Mouse (Mus musculus) R1 (cell line): ENCODE measurements at regions not wholly inside any gene's neighbourhood (a gene's known extent, or its start where the extent isn't known, plus 50 kb on each side); places are given as distances from the start of the nearest gene placed in this dataset.

ENCODE experiments used
- DNase-seq: peaks from one replicate; pipeline ENCODE4 v3.0.0-alpha.2; 2018; ENCODE audit warnings: low read depth, low spot score

DNA sequence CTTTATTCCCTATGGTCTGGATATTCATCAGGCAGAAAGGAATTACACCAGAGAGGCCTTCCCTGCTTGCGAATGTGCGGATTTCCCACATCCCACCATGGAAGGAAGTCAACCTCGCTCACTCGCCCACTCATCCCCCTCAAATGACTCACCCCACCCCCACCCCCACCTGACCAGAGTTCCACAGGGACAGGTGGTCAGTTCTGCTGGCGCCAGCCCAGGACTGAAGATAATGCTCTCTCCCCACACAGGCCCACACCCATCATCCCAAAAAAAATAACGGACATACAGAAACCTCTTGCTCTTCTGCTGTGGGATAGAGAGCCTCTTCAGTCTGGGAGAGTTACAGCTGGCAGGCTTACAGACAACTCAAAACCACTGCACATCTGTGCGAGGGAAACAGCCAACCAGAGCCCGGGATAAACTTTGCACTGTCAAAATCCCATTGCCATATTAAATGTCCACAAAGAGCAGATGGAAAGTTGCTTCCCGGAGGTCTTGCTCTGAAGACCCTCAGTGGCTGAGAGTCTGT, 128.0 kb downstream of the Lrrc30 start:
- no peak for DNase-seq

DNA sequence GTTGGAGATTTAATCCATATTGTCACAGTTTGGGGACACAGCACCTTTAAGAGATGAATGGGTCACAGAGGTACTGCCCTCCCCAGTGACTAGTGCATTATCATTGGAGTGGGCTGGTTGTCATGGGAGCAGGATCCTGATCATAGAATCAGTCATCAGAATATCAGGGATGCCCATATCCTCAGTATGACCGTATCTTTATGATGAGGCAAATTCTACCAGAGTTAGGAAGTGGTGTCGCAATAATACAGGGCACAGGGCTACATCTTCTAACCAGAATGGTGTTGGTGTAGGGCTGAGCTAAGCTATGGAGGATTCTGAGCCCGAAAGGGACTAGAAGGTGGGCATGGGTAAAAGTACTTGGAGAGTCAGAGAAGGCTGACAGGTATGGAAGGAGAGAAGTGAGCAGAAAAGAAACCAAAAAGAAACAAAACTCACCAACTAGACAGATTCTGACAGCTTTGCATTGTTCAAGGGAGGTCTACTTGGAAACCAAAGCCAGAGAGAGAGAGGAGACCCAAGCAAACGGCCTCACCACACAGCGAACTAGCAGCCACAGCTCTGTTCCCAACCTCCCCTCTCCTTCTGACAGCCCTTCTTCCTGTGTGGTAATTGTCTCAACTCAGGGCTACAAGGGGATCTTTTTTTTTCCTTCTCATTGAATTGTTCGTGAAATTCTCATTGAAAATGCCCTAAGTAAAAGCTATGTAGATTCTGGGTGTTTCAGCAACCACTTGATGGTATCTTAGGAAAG, 129.2 kb downstream of the Lrrc30 start:
- no peak for DNase-seq

DNA sequence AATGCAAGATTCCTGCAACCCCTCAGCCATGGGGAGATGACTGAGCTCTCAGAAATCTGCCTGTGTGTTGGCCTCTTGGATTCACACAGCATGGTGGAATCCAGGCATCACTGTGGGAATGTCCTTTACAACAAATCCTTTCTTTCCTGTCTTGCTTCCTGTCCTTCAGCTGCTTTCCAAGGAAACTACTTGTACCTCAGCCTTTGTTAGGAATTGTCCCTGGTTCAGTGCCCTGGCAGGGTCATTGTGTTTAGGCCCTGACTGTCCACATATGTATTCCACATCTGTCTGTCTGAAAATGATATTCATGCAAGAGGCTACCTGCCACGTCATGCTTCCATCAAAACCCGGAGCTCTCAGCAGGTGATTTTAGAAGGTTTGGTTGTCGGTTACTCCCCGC, 129.9 kb downstream of the Lrrc30 start:
- DNase-seq = no peak

DNA sequence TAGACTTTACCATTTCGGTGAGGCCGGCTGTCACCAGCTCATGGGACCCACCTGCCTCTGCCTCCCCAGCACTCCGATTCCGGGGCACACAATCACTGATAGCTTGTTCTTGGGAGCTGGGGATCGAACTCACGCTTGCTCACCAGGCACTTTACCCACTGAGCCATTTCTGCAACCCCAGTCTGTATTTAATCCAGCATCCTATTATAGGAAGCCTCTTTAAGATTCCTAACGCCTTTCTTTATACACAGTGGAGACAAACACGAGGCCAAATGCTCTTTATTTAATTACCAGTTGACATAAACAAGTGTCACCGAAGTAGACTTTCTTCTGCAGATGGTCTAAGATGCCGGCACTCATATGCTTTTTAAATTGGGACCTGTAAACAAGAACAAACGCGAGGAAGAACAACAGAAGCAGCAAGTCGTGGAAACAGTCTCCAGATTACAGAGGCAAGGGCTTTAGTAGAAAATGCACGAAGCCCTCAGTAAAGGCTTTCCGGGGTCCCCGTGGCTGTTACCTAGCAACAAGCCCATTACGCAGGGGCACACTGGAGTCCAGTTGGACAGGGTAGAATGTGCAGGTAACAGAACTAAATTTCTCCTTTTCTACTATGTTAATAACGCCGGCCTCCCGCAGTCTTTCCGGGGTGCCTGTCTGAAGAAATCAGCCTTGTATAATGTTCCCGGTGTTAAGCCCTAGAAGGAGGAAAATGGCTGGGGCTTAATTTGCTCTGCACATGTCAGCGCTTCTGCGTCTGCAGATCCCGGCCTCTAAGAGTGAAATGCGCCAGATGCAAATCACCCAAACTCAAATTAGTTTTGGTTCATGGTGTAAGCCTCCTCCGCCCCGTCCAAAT, 132.5 kb downstream of the Lrrc30 start:
- DNase-seq = peak; percentile 33

DNA sequence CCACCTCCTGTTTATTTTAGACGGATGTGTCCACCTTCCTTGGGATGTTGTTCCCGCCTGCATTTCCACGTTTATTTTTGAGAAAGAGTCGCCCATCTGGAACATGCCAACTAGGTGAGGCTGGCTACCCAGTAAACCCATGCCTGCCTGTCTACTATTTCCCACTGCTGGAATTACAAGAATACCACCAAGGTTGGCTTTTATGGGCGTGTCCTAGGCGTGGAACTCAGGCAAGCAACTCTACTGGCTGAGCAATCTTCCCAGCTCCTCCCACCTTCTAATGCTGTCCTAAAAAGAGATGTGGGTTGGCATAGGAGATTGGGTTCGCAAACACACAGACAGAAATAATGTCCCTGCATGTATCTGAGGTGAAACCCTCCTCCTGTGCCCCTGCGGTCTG, 135.1 kb downstream of the Lrrc30 start:
- DNase-seq = peak; percentile 10

DNA sequence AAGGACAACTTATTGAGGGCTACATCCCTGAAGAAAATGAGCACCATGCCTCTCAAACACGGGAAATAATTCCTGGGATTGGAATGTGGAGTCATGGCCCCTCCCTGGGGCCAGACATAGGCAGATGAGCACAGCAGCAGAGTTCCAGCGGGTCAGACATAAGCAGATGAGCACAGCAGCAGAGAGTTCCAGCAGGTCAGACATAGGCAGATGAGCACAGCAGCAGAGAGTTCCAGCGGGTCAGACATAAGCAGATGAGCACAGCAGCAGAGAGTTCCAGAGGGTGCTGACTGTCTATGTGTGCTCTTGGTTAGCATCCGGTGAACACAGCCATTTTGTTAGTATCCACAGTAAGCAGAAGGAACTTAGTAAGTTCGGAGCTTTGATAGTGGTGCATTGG, 126.2 kb upstream of the Ptprm start:
- DNase-seq = peak; percentile 75

DNA sequence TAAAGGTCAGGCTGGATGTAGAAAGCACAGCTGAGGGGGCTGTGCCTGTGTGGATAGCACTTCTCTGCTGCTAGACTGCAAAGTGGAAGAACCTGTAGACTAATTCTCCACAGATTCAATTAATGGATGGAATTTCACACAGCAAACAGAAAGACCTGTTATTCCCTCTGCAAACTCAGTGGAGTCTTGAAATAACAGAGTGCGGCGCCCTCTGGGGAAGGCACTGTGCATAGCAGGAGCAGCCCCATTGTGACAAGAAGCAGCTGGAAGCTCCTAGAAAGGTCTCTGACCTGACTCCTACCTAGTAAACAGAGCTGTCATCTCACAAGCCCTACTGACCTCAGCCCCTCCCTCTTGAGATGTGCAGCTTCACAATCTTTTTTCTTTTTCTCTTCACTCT, 118.9 kb upstream of the Ptprm start:
- peak; percentile 63 for DNase-seq

DNA sequence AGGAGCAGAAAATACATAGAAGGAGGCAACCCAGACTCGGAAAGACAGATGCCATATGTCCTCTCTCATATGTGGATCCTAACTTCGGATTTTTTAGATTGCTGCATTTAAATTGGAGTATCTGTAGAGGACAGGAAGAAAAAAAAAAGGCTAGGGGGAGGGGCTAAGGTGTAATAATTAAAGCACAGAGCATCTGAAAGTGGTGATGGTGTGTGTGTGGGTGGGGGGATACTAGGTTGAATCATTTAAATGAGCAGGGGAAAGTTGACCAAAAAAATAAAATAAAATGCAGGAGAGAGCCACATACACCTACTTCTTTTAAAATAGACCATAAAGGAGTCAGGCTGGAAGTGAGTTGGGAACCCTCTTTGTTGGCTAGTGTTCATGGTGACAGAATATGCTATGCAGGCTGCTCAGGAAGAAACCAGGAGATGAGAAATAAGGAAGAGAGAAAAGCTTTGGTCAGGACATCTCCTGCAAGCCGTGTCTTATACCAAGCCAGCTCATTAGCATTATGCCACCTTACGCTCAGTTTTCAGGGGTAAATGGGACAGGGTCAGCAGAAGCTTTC, 104.7 kb upstream of the Ptprm start:
- no peak for DNase-seq

DNA sequence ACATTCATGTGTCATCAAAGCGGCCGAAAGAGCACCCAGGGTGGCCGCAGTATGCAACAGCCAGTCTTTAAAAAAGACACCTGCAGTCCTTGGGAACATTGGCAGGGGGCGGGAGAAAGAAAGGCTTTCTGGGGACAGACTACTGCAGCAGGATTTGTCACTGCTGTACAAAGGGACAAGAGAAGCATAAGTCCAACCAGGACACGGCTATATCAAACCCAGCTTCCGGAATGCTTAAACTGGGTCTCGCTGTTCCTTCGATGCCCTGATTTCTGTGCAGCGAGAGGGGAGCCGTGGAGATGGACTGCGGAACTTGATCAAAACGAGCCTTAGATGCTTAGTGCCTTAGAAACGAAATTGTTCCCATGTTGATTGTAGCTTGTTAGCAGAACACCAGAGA, 97.7 kb upstream of the Ptprm start:
- no peak for DNase-seq

DNA sequence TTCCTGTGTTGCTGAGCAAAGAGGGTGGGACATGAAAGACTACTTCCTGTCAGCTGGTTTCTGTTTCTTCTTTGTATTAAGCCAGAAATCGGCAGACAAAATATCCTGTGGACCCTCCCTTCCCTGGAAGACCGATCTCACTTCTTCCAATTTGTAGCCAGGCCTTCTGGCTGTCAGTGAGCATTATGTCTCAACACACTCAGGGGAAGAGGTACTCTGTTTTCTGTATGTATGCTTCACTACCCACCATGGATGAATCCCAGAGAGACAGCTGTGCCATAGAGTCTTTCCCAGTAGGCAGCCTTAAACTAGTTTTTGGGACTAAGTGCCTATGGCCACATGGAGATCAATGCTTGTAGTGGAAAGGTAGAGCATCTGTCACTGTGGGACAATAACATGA, 96.8 kb upstream of the Ptprm start:
- no peak for DNase-seq

DNA sequence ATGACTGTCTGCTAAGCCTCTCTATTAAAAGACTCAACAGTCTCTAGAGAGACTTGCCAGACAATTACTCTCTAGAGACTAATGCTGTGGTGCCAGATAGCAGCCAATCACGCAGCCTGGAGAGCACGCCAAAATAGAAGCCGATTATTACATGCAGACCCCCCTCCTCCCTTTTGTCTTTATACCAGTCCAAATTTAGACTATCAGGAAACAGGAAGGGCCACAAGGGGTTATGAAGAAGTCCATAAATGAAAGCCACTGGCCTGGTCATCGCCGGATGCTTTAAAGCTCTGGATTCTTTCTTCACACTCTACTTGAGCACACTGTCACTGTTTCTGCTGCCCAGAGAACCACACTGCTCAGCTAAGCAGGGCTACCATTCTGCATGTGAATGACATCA, 95.8 kb upstream of the Ptprm start:
- DNase-seq = no peak

DNA sequence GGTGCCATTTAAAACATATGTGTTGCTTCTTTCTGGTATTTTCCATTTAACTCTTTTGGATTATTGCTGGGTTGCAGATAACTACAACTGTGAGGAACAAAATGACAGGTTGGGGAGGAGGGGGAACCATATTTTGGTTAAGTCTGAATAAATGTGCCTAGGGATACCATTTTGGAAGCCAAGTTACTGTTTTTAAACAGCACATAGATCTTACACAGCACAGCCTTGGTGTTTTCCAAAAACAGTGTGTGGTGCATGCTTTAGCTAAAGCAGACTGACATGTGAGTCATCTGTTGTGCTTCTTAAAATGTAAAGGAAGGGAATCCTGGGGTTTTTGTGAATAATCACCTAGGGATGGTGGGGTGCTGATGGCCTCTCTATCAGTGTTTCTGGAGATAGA, 91.7 kb upstream of the Ptprm start:
- no peak for DNase-seq

DNA sequence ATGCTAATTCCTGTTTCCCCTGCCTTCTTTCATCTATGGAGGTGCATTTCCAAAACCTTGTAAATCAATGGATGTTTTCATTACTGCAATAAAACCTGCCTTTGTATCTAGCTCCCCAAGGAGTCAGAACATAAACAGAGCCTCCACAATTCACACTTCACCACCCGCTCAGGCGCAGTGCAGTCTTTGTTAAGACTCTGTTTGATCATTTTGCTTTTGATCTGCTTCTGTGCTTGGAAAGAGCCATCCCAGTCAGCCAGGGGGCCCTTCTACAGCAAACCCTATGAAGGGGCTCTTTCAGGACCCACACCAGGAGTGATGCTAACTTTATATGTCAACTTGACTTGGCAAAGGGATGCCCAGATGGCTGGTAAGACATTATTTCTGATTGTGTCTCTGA, 86.7 kb upstream of the Ptprm start:
- DNase-seq = no peak

DNA sequence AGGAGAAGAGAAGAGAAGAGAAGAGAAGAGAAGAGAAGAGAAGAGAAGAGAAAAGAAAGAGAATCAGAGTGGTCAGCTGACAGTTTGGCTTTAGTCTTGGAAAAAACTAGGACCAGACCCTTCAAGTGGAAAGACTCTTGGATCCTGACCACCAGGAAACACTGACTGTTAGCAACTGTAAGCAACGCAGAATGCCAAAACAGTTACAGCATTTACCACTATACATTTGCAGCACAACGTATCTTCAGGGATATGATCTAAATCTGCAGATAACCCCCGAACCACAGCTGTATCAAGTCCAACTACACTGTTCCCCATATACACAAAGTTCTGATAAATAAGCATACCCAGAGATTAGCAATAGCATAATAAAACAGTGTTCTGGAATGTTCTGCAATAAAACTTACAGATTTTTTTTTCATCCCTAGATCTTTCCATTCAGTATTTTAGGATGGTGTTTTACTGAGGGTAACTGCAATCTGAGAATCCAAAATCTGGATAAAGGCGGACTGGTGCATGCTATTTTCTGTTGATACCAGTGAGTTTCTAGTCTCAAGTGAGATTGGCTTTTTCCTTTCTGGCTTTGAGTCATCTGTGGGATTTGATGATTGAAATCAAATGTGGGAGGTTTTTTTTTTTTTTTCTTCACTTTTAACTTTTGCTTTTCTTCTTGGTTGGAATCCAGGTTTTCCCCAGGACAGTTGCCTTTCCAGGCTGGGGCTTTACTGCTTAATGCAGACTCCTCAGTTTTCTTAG, 65.9 kb upstream of the Ptprm start:
- DNase-seq = no peak

DNA sequence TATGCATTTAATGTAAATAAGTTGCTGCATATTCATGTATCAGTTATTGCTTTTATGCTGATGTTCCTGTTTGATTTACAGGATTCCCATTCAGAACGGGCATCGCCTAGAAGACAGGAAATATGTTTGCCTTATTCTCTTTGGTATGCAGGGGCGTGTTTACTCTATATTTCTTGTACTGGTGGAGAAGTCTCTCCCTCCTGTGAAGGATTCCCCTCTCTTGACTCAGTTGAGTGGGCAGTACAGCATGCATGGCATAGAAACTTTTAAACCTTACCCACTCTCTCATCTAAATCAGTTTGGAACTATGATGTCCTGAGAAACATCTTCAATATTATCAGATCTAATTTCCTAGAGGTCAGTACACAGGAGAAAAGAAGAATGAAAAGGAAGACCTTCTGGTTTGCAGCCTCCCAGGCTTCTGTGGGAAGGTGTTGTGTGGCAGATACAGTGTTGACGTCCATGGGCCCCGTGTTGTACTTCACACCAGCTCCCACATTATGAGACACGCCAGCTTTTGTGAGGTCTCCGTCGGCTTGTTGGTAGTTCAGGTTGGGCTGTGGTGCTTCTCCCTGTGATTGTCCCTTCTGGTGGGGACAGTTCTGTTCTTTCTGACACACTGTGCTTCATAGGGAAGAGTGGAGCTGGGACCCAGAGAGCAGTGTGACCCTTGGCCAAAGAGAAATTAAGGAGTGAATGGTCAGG, 58.4 kb upstream of the Ptprm start:
- no peak for DNase-seq

DNA sequence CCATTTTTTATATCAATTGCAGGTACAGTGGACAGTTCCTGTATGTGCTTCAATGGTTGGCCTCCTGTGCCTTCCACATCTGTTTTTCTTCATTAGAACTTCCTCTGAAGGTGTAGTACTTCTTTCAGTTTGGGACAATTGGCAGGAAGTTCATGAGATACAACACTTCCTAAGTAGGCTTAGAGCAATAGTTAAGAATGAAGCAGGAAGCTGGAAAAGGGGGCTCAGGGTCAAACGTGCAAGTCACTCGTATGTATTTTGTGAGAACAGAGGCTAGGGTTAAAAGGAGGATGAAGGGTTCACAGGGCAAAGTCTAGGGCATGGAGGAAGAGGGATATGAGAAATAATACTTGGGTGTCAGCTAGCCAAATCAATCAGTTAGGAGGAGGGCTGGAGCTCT, 55.7 kb upstream of the Ptprm start:
- no peak for DNase-seq

DNA sequence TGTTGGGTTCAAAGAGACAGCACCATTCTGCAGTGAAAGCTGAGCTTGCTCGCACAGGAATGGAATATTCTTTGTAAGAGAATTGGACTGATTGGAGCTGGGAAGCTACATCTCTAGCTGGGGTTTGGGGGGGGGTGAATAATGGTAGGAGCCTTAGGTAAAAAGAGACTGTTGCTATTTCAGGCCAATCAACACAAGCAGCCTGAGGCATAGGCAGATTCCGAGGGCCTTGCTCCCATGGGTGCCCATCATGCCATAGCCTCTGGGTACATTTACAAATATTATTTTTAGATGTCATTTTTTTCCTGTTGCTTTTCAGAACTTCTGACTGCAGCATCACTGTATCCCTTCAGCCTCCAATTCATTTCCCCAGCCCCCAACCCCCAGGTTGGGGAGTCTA, 51.7 kb upstream of the Ptprm start:
- DNase-seq = no peak
